Mouse (Mus musculus): ENCODE results near the gene Sbds.
A peak's percentile ranks its signal among the peaks of the same experiment; 100 is the strongest.

The Sbds gene

DNA sequence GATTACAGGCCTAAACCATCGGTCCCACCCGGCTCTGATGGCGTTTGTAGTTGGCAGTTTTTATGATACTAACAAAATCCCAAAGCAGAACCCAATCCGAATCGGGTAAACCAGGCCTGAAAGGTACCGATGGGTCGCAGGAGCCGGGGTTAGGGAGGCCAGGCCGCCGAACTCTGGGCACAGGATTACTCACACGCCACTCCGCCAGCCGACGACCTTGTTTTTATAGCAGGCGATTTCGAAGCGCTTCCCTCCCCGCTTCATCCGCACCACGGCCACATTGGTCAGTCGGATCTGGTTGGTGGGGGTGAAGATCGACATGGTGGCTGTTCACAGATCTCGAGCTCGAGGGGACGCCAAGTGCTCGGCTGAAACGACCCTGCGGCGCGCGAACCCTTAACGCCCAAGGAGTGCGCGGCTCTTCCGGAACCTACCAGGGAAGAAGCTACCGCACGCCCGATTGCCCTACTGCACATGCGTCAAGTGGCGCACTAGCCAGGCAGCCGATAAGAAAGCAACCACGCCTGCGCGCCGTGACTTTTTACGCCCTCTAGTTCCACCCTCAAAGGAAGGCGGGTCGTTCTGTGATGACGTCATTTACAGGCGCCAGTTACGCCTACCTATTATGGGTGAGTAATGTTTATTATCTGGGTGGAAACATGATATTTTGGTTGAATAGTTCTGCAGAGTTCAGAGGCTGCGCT is at the start of gene Sbds, which contains the start of gene Tyw1:
TSS of gene Sbds (minus strand) at position 514 of the 704 bp plus-strand sequence.
TSS of gene Tyw1 (plus strand) at position 603 of the 704 bp plus-strand sequence.
- peak; percentile 99 for DNase-seq (ENCODE audit: low spot score in 2 of 2)

DNA sequence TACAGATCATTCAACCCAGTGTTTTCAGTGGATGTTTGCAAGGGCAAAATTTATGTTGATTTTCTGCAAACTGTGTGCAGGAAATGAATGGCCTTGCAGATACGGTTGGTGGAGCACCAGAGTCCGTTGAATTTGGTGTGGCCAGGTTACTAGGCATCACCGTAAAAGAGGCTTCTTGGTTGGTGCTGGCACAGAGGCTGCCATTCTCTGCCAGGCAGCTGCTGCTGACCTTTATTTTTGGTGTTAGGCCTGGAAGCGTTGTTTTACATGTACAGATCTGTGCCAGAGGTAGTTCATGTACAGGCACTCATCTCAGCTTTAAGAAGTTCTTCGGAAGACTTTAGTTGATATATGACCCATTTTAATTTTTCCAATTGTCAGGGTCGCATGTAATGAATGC is 48.3 kb upstream of the Sbds start:
- DNase-seq (ENCODE audit: low spot score in 2 of 2), result no peak

DNA sequence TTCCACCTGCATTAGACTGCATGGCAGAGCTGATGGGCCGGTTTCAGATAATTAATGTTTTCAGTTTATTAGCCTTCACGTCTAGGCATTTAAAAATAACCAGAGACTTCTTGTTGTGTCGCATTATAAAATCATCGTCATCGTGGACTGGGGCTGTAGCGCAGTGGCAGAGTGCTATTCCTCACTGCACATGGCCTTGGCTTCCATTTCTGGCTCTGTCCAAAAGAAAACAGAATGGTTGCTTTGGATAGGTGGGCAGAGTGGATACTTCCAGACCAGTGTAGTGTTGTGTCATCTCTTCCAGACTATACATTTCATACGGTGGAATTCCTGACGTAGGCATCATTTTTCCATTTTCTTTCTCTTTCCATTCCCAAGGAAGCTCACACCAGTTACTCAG is 44.2 kb upstream of the Sbds start:
- no peak for DNase-seq (ENCODE audit: low spot score in 2 of 2)

DNA sequence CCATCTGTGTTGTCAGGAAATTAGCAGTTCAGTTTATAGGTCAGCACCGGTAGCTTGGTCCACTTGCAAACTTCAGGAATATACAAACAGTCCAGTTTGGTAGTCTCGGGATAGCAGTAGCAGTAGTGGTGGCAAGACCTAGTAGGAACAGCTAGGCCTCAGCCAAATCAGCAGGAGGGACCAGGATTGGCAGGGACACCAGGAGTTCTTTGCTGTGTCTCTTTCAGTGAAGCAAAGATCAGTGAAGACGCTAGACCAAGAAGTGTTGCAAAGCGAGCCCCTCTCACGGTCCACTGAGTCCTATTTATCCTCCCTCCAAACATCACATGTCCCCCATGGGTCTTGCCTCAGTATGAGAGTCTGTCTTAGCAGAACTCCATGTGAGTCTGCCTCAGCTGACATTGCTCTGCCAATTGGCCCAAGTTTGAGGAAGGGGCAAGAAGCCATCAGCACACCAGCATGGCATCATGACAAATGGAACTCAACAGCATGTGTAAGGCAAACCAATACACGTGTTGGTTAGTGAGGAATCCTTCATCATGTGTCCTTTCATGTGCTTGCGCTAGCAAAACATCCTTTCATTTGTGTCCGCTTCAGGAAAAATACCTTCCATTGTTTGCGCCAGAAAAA is 43.6 kb upstream of the Sbds start:
- no peak for DNase-seq (ENCODE audit: low spot score in 2 of 2)

DNA sequence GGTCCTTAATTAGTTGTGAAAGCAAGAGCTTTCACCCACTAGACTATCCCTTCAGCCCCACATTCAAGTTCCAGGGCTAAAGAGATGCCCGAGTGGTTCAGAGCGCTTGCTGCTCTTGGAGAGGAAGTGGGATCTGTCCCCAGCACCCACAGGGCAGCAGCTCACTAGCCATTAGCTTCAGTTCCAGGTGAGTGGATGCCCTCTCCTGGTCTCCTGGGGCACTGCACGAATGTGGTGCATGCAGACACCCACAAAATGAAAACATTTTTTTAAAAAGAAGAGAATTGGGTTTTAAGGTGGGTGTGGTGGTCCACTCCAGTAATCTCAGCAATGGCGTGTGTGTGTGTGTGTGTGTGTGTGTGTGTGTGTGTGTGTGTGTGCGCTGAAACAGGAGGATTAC is 40.7 kb upstream of the Sbds start:
- no peak for DNase-seq (ENCODE audit: low spot score in 2 of 2)

DNA sequence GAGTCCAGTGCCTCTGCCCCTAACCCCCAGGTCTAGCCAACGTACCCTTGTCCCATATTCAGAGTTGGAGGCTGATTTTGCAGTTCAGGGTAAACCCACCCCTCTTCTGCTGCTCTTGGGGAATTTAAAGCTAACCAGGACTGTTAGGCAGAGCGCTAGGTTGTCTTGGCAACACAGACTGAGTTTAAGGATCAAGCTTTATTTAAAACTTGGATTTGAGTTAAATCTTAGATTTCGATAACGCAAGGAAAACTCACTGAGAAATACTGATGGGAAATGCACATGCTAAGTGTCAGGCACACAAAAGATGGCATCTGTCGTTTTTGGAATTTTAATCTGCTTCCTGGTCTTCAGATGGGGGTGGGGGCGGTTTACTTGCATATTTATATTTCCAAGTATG is 39.3 kb upstream of the Sbds start:
- peak; percentile 37 to 59 for DNase-seq (ENCODE audit: low spot score in 2 of 2)

DNA sequence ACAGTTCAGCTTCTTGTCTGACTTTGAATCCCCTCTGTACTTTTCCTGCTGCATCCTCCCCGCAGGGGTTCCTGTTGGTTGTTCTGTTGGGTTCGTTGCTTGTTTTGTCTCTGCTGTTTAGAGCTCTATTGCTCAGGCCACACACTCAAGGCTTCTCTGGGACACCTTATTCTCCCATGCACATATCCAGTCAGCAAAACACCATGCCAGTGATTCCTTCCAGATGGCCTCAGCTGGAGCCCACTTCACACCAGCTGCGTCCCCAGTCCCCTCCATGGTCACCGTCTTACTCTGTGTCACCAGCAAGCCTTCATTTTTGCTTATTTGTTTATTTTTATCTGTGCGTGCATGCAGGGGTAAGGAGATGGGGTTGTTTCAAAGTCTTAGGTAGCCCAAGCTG is 38.6 kb upstream of the Sbds start:
- DNase-seq (ENCODE audit: low spot score in 2 of 2), result no peak

DNA sequence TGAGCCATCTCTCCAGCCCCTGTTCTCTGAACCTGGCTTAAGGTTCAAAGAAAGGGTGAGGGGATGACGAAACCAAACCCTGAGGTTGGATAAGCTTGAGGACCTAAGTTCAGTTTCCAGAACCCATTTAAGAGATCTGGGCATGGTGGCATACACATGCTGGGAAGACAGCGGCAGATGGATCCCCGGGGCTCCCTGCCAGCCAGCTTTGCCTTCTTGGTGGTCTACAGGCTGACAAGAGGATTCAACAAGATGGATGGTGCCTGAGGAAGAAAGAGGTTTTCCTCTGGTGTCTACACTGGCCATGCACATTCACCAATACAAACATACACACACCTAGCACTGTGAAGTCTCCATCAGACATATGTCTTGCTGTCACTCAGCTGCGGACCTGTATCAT is 37.6 kb upstream of the Sbds start:
- DNase-seq (ENCODE audit: low spot score in 2 of 2), result peak; percentile 81 to 86

GRCm38 (mm10) chr5:130290775-130291174 is 35.4 kb upstream of the Sbds start:
- peak; percentile 82 to 83 for DNase-seq (ENCODE audit: low spot score in 2 of 2)

GRCm38 (mm10) chr5:130290242-130290641 is 34.9 kb upstream of the Sbds start:
- DNase-seq (ENCODE audit: low spot score in 2 of 2), result no peak

DNA sequence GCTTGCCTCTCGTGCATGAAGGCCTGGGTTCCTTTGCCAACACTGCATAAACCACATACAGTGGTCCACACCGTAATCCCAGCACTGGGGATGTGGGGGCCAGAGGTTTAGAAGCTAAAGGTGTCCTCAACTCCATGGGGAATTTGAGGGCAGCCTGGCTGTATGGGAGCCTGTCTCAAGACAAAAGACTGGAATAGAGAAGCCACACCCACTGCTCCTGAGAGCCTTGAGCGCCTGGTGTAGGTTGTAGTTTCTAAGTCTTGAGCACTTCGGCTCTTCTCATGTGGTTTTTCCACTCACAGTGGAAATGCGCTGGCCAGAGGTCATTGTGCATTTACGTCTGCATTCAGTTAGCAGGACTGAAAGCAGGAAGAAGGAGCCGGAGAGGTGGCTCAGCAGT is 32.8 kb upstream of the Sbds start:
- no peak for DNase-seq (ENCODE audit: low spot score in 2 of 2)

GRCm38 (mm10) chr5:130283079-130283732 is 27.9 kb upstream of the Sbds start:
- no peak for DNase-seq (ENCODE audit: low spot score in 2 of 2)

DNA sequence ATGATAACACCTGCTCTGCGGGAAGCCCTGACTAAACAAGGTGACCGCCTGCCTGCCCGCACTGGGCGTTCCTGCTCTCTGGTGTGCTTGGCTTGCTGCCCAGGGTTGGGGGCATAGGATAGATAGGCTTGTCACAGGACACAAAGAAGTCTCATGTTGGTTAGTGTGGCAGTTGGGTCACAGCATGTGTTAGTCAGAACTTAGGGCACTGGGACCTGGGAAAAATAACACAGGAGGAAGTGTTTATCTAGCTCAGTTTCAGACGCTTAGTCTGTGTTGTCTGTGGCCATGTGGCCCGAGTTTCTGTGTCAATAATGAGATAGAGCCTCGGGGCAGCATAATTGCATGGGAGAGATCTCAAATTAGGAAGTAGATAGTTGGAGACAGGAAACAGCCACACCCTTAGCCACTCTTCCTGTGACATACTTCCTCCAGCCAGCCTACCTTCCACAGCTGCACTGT is 22.7 kb upstream of the Sbds start:
- DNase-seq (ENCODE audit: low spot score in 2 of 2), result no peak

GRCm38 (mm10) chr5:130275509-130275908 is 20.2 kb upstream of the Sbds start:
- peak in 1 of 2 experiments; percentile 73 for DNase-seq (ENCODE audit: low spot score in 2 of 2)

- DNase-seq (ENCODE audit: low spot score in 2 of 2), result no peak
Observed at GRCm38 (mm10) chr5:130273046-130273445, 17.7 kb upstream of the Sbds start.

GRCm38 (mm10) chr5:130272344-130272743 is 17.0 kb upstream of the Sbds start:
- no peak for DNase-seq (ENCODE audit: low spot score in 2 of 2)

DNA sequence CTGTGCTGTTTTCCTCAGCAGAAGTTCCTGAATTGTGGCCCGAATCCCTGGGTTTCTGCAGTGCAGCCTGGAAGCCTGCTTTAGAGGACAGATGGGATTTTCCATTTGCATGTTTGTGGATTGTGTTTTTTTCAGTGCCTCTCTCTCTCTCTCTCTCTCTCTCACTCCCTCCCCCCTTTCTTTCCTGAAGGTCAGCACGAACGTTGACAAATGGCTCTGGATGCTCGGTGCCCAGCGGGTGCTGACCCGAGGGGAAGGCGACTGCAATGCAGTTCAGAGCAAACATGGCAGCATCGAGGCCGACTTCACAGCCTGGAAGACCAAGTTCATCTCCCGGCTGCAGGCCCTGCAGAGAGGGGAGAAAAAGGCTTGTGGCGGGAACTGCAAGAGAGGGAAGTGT is 13.6 kb upstream of the Sbds start:
- DNase-seq (ENCODE audit: low spot score in 2 of 2), result no peak

DNA sequence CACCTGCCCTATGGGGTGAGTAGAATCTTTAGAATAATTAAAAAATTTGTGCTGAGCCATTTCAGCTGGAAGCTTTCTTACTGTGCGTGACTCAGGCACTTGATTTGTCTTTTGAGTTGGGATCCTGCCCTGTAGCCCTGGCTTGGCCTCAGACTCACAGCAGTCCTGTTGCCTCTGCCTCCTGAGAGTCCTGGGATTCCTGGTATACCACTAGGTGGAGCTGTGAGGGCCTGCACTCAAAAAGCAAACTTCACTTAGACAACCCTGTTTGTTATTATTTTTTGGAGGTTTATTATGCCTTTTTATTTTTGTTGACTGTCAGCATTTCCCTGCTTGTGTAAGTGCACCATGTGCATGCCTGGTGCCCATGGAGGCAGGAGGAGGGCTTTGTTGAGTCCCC is 12.0 kb upstream of the Sbds start:
- no peak for DNase-seq (ENCODE audit: low spot score in 2 of 2)

DNA sequence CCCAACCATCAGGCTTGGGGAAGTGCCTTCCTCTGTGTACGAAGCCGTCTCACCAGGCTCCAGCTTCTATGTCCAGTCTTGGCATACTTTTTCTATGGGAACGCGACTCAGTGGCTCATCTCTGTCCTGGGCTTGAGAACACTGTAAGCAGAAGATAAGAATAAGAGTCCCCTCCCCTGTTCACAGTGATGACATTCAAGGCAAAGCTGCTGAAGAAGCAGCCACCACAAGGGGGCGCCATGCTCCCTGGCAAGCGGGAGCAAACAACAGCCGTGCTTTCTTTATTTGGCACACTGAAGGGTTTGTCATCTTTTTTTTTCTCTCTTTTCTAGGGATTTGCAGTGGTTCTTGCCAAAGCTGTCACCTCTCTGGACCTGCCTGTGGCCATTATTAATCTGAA is 11.3 kb upstream of the Sbds start:
- DNase-seq (ENCODE audit: low spot score in 2 of 2), result peak in 1 of 2 experiments; percentile 65

DNA sequence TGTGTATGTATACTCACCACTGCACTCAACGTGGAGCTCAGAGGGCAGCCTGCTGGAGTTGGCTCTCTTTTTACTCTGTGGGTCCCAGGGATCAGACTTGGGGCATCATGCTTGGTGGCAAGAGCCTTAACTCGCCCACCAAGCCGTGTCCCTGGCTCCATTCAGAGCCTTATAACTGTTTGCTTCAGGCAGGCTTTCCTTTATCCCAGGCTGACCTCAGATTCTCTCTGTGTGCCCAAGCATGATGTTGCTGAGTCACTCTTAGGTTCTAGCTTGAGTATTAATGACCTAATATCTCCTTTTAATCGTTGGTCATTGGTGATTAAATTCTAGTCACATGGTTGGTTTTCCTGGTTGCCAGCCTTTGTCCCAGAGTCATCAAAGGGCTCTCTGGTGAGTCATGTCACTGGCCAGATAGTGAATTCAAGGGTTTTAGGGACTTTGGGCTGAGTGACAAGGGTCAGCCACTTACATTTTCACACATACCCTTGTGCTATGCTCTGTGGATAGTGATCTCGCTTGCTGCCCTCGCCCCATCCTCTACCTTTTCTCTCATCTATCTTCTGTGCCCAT is 9.2 kb upstream of the Sbds start:
- DNase-seq (ENCODE audit: low spot score in 2 of 2), result no peak

DNA sequence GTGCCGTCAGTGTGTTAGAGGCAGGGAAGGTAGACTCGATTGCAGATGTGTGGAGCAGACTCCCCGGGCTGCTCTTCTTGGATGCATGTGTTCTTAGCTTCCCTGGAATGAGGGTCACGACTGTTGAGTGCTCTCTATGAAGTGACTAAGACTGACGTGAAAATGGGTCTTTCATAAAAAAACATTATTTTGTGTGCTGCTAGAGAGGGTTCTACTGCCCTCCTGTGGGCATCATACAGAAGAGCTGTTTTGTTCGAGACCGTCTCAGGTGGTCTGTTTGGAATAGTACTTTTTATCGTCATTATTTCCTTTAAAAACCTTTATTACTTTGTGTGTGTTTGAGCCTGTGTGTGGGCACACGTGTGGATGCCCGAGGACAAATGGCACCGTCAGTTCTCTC is 8.1 kb upstream of the Sbds start:
- DNase-seq (ENCODE audit: low spot score in 2 of 2), result no peak

GRCm38 (mm10) chr5:130257303-130257702 is 2.0 kb upstream of the Sbds start:
- DNase-seq (ENCODE audit: low spot score in 2 of 2), result no peak
